Mouse (Mus musculus) limb, embryonic 15.5 days (tissue): ENCODE data around the gene Syne1. TPM values are rescaled to one million over a fixed set of nuclear protein-coding genes. Genes with fewer than 3 reads are reported as not detected.

Source experiments
- ATAC-seq: fragments of 200-750 bp; cut with Nextera tagmentation; 2 replicates; pipeline ENCODE4 v1.8.0; 2017; ENCODE audit warnings: low read depth, moderate TSS enrichment; ENCODE audit not compliant: insufficient number of reproducible peaks, low FRiP score, low TSS enrichment
- H3K27ac ChIP-seq: fragments of 300-500 bp; sonication (generic); 2 replicates; pipeline ENCODE4 v1.5.1; 2015; ENCODE audit warnings: moderate library complexity, mild to moderate bottlenecking, inconsistent platforms
- H3K27me3 ChIP-seq: fragments of 300-500 bp; sonication (generic); 2 replicates; pipeline ENCODE4 v1.6.1; 2015; ENCODE audit warnings: inconsistent platforms
- H3K36me3 ChIP-seq: fragments of 300-500 bp; sonication (generic); 2 replicates; pipeline ENCODE4 v1.6.1; 2015; ENCODE audit warnings: inconsistent platforms
- H3K4me1 ChIP-seq: fragments of 300-500 bp; sonication (generic); 2 replicates; pipeline ENCODE4 v1.6.1; 2015; ENCODE audit warnings: inconsistent platforms
- H3K4me2 ChIP-seq: fragments of 300-500 bp; sonication (generic); 2 replicates; pipeline ENCODE4 v1.6.1; 2015; ENCODE audit warnings: mild to moderate bottlenecking, inconsistent platforms
- H3K4me3 ChIP-seq: fragments of 300-500 bp; sonication (generic); 2 replicates; pipeline ENCODE4 v1.5.1; 2015; ENCODE audit warnings: mild to moderate bottlenecking, inconsistent platforms
- H3K9ac ChIP-seq: fragments of 300-500 bp; sonication (generic); 2 replicates; pipeline ENCODE4 v1.6.1; 2015; ENCODE audit warnings: inconsistent platforms
- H3K9me3 ChIP-seq: fragments of 300-500 bp; sonication (generic); 2 replicates; pipeline ENCODE4 v1.6.1; 2016; ENCODE audit warnings: inconsistent platforms
- WGBS: fragments of 180-500 bp; shearing (Covaris S2); methylation state at CpG from one replicate; pipeline ENCODE4 v1.1.7; 2015; 5-methylcytosine and 5-hydroxymethylcytosine counted together
- polyA plus RNA-seq: library from polyadenylated mRNA; unstranded; fragments of >200 nt; fragmentation: Nextera tagmentation; extraction: Ambion mirVana; gene quantifications from 2 replicates; pipeline ENCODE4 v1.2.1, GENCODE M21; 2015

Gene Syne1
- polyA plus RNA-seq, 1 experiment from 2014 or later: 7.6 TPM

DNA sequence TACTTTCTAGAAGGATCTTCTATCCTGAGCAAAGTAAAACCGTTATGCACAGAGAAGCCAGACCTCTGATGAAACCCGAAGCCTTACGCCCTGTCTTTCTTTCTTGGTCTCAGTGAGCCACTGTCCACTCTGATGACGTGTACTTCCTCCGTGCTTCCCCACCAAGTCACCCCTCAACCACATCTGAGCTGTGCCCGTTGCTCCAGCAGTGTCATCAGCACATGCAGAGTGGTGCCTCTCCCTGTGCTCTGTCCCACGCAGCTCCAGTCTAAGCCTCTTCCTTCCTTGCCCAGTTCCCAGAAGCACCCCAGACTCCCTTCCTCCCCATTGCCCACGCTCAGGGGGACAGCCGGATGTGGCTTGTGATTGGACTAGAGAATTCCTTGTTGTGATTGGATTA lies 224.6 kb downstream of the Syne1 start:
- WGBS: 72% methylated on average over 9 of the region's 9 CpGs
- H3K27me3 ChIP-seq: no peaks in the 10 kb centered on the region
- ATAC-seq: no peak

DNA sequence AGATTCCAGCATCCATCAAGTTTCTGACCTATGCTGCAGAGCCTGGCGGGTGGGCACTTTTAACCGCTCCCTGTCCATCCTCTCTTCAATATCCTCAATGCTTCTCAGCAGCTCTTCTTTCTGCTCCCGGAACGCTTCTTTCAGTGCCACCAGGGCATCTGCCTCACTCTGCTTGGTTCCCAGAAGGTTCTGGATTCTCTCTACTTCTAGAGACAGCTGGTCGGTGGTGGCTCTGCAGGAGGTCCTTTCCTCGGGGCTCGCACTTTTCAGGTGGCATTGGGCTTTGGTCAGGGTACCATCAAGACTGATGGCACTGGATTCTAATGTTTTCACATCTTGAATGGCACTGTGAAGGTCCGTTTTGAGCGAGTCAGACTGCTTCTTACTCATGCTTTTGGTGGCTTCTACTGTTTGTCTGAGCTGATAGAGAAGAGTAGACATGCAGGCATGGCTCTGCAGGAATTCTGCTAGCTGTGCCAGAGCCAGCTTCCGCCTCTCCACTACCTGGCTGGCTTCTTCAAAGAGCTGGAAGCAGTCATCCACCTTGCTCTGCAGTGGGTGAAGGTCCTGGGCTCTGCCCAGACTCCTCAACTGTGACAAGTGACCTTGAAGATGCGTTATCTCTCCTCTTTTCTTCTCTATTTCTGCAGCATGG lies 227.4 kb downstream of the Syne1 start:
- H3K4me1 ChIP-seq: no peaks in the 10 kb centered on the region
- H3K9ac ChIP-seq: no peak overlapping the region
- no peaks in the 10 kb centered on the region for H3K36me3 ChIP-seq
- H3K9me3 ChIP-seq: no peaks in the 10 kb centered on the region
- no peak overlapping the region for H3K4me3 ChIP-seq
- ATAC-seq: no peak
- no peaks in the 10 kb centered on the region for H3K27me3 ChIP-seq
- H3K27ac ChIP-seq: no peak overlapping the region
- 81% methylated on average over 11 of the region's 11 CpGs for WGBS
- no peak overlapping the region for H3K4me2 ChIP-seq

More for the DNA sequence above, 224.6 kb downstream of the Syne1 start:
- Histone ChIP-seq H3K36me3 (no peaks in the 10 kb centered on the region), H3K4me3 (no peak overlapping the region), H3K4me2 (no peak overlapping the region), H3K9ac (no peak overlapping the region), H3K4me1 (no peaks in the 10 kb centered on the region), H3K27ac (no peak overlapping the region), H3K9me3 (no peaks in the 10 kb centered on the region)

DNA sequence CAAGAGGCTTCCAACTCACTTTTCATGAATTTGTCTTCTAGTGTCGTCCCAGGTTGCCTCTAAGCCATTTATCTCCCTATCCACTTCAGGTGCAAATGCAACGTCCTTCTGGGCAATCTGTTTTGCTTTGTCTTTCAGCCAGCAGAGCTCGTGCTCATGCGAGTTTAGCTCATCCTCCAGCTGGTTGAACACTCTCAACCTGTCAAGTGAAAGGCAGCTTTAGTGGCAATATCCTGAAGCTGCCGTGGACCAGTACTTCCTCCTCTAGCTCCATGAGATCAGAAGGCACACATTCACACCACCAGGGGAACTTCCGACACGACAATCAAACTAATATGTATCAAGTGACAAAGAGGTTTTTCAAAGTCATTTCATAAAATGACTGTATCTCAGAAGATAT lies 228.7 kb downstream of the Syne1 start:
- H3K4me1 ChIP-seq: no peaks in the 10 kb centered on the region
- 31% methylated on average over 7 of the region's 7 CpGs for WGBS

DNA sequence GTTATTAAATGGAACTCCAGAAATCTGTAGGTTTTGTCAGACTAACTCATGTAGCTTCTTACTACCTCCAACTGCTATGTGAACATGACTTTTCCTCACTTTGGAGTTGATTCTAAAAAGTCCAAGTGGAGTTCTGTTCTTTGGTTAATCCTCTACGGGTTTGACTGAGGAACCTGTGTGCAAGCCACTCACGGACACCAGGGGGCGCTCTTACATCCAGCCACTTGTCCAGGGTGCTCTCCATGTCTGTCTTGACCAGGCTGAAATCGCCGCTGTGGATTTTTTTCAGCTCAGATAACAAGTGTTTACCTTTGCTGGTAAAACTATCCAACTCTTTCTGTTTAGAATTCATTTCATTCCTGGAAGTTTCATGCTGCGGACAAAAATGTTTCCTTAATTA lies 233.7 kb downstream of the Syne1 start:
- H3K27ac ChIP-seq: no peak overlapping the region
- H3K9ac ChIP-seq: no peak overlapping the region
- H3K9me3 ChIP-seq: no peaks in the 10 kb centered on the region
- 28% methylated on average over 6 of the region's 6 CpGs for WGBS
- no peaks in the 10 kb centered on the region for H3K27me3 ChIP-seq
- no peak for ATAC-seq
- H3K36me3 ChIP-seq: no peaks in the 10 kb centered on the region
- H3K4me2 ChIP-seq: no peak overlapping the region
- H3K4me3 ChIP-seq: no peak overlapping the region
- peaks cover 3% of the 10 kb centered on the region; the same call in 1 of the 2 replicates for H3K4me1 ChIP-seq

More for the DNA sequence above, 228.7 kb downstream of the Syne1 start:
- Histone ChIP-seq H3K9ac (no peak overlapping the region), H3K27ac (no peak overlapping the region), H3K36me3 (no peaks in the 10 kb centered on the region), H3K9me3 (no peaks in the 10 kb centered on the region), H3K4me3 (no peak overlapping the region), H3K4me2 (no peak overlapping the region), H3K27me3 (no peaks in the 10 kb centered on the region)
- no peak for ATAC-seq

- H3K9ac ChIP-seq: no peak overlapping the region
- peak overlapping the region; percentile 78 for H3K27ac ChIP-seq
- H3K9me3 ChIP-seq: no peaks in the 10 kb centered on the region
- ATAC-seq: no peak
- peaks cover 21% of the 10 kb centered on the region for H3K4me1 ChIP-seq
- H3K36me3 ChIP-seq: no peaks in the 10 kb centered on the region
- WGBS: 55% methylated on average over 4 of the region's 4 CpGs
- no peak overlapping the region for H3K4me3 ChIP-seq
- H3K27me3 ChIP-seq: no peaks in the 10 kb centered on the region
- no peak overlapping the region for H3K4me2 ChIP-seq
These were observed 238.8 kb downstream of the Syne1 start for GRCm38 (mm10) chr10:5312437-5312836.

- Histone ChIP-seq H3K9ac (no peak overlapping the region), H3K9me3 (no peaks in the 10 kb centered on the region), H3K4me1 (peaks cover 21% of the 10 kb centered on the region), H3K36me3 (no peaks in the 10 kb centered on the region), H3K4me2 (peak overlapping the region; percentile 36), H3K27me3 (no peaks in the 10 kb centered on the region), H3K27ac (peak overlapping the region; percentile 88), H3K4me3 (peak overlapping the region; percentile 8; the same call in 1 of the 2 replicates)
- whole genome bisulfite sequencing: 13% methylated on average over 4 of the region's 4 CpGs
- peak; percentile 79 for ATAC-seq
These were observed 241.1 kb downstream of the Syne1 start for GRCm38 (mm10) chr10:5309961-5310713.

DNA sequence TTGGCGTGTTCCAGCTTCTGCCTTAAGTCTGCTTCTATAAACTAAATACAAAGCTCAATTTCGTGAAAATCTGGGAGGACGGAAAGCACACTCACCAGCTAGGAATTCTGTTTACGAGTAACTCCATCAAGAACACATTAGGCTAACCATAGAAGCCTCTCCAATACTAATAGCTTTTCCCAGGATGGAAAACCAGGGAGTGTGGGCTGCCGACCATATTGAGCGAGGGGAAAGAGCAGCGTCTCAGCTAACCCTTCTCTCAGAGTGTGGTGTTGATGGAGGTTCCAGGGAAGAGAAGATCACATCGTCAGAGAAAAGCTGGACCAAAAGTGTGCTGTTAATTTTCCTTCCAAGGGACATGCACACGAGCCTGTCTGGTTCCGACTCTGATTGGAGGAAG lies 241.9 kb downstream of the Syne1 start:
- 26% methylated on average over 10 of the region's 10 CpGs for WGBS
- Histone ChIP-seq H3K27ac (peak overlapping the region; percentile 88), H3K4me2 (peak overlapping the region; percentile 36)

DNA sequence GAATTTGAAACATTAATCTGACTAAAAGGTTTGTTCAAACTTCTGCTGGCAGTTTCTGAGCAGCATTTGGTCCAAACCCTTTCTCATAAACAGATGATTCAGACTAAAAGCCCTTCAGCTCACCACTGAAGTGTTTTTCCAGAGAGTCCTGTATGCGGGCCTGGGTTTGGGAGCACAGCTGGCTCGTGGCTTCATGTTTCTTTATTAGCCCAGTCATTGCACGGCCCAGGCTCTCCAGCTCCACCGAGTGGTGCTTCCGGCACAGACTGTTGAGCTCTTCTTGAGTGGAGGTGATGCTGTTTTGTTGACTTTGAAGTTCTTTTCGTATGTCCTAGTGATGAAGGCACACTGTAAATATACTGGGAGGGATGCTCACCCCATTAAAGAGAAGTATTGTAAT lies 245.7 kb downstream of the Syne1 start:
- ATAC-seq: no peak
- WGBS: 14% methylated on average over 6 of the region's 6 CpGs
- Histone ChIP-seq H3K27me3 (no peaks in the 10 kb centered on the region), H3K9ac (no peak overlapping the region), H3K36me3 (no peaks in the 10 kb centered on the region), H3K27ac (peak overlapping the region; percentile 28; the same call in 1 of the 2 replicates), H3K9me3 (no peaks in the 10 kb centered on the region), H3K4me2 (no peak overlapping the region), H3K4me1 (peaks cover 13% of the 10 kb centered on the region), H3K4me3 (no peak overlapping the region)

More for the DNA sequence above, 241.9 kb downstream of the Syne1 start:
- Histone ChIP-seq H3K9me3 (no peaks in the 10 kb centered on the region), H3K4me3 (peak overlapping the region; percentile 12; the same call in 1 of the 2 replicates), H3K27me3 (no peaks in the 10 kb centered on the region), H3K4me1 (peaks cover 21% of the 10 kb centered on the region), H3K36me3 (no peaks in the 10 kb centered on the region), H3K9ac (no peak overlapping the region)
- peak; percentile 31; the same call in 1 of the 2 replicates for ATAC-seq

DNA sequence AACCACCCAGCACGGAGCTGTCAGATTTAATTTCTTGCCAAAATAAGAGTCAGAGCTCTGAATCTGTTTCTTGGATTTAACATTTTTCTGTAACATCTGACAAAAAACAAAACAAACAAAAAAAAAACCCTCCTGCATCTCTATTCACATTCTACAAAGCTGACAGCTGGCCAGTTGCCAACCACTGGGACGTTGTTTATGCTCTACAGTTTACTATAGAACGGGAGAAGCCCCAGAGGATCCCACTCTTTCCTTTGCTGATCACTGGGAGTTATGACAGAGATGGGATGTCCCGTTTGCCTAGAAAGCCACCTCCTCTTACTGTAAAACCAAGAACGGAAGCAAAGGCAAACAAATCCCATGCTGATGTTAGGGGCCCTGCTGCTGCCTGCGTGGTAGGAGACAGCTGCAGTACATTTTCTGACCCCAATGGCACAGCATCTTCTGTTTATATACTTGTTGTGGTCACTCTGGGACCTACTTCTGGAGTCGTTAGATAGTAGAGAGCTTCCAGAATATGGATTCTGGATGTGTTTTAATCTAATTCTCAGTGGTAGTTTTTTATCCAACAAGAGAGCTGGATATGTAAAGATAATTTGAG lies 255.9 kb downstream of the Syne1 start:
- 28% methylated on average over 7 of the region's 7 CpGs for WGBS
- H3K4me2 ChIP-seq: no peak overlapping the region
- ATAC-seq: no peak
- H3K4me3 ChIP-seq: no peak overlapping the region
- H3K36me3 ChIP-seq: no peaks in the 10 kb centered on the region
- H3K27me3 ChIP-seq: no peaks in the 10 kb centered on the region
- H3K4me1 ChIP-seq: no peaks in the 10 kb centered on the region
- no peak overlapping the region for H3K27ac ChIP-seq
- H3K9me3 ChIP-seq: no peaks in the 10 kb centered on the region
- H3K9ac ChIP-seq: no peak overlapping the region

- no peak for ATAC-seq
- Histone ChIP-seq H3K9ac (no peak overlapping the region), H3K27me3 (no peaks in the 10 kb centered on the region), H3K4me3 (peak overlapping the region; percentile 34; the same call in 1 of the 2 replicates), H3K27ac (peak overlapping the region; percentile 86), H3K4me2 (peak overlapping the region; percentile 51), H3K9me3 (no peaks in the 10 kb centered on the region), H3K4me1 (peaks cover 13% of the 10 kb centered on the region; the same call in 1 of the 2 replicates), H3K36me3 (no peaks in the 10 kb centered on the region)
- WGBS: 44% methylated on average over 5 of the region's 5 CpGs
These were observed 261.7 kb downstream of the Syne1 start for GRCm38 (mm10) chr10:5289575-5289909.

GRCm38 (mm10) chr10:5288716-5289574 lies 262.3 kb downstream of the Syne1 start:
- 0 out of 2 replicates have a peak overlapping the region, but pooled peaks have one; percentile 33 for H3K9ac ChIP-seq
- 10% methylated on average over 19 of the region's 19 CpGs for WGBS
- peaks cover 13% of the 10 kb centered on the region; the same call in 1 of the 2 replicates for H3K4me1 ChIP-seq

More at GRCm38 (mm10) chr10:5288716-5289574, 262.3 kb downstream of the Syne1 start:
- H3K4me2 ChIP-seq: peak overlapping the region; percentile 51
- H3K9me3 ChIP-seq: no peaks in the 10 kb centered on the region
- ATAC-seq: peak; percentile 92
- H3K27me3 ChIP-seq: no peaks in the 10 kb centered on the region
- peak overlapping the region; percentile 86 for H3K27ac ChIP-seq
- H3K36me3 ChIP-seq: no peaks in the 10 kb centered on the region
- peak overlapping the region; percentile 34 for H3K4me3 ChIP-seq
